Mouse (Mus musculus) bone marrow macrophage, adult 2 months (primary cell): ENCODE measurements at regions not wholly inside any gene's neighbourhood (a gene's known extent, or its start where the extent isn't known, plus 50 kb on each side); places are given as distances from the start of the nearest gene placed in this dataset.

Experiments
- CTCF ChIP-seq: IDR thresholded peaks from 2 replicates; pipeline ENCODE4 v1.5.1; 2012; ENCODE audit warnings: low read depth, mild to moderate bottlenecking, low read length, moderate library complexity
- POLR2A ChIP-seq: IDR thresholded peaks from 2 replicates; pipeline ENCODE4 v1.6.1; 2012; ENCODE audit warnings: mild to moderate bottlenecking, low read depth, low read length, borderline replicate concordance

- TF ChIP-seq CTCF, result no peak
- TF ChIP-seq POLR2A, result no peak
Observed at GRCm38 (mm10) chr1:35842707-35843106, 225.5 kb upstream of the Hs6st1 start.
